Mouse (Mus musculus): ENCODE measurements around the gene Mrpl55. TPM values are rescaled to one million over a fixed set of nuclear protein-coding genes. Genes with fewer than 3 reads are reported as not detected.

Gene Mrpl55
- polyA plus RNA-seq, 1 experiment from 2014 or later: 104 TPM

DNA sequence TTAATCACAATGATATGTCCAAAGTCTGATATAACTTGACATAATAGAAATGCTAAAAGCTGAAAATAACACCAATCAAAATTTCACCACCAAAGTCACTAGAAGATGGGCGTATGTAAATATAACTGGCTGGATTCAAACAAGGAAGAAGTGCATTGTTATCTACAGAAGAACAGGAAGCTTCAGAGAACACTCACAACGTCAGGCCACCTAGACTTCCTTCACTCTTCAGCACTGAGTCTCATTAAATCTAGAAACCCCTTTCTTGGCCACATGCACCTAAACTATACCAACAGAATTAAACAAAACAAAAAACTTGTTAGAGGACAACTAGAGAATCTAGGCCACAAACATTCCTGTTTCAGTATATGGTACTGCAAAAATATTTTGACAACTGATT lies 22.2 kb downstream of the Mrpl55 start:
- ATAC-seq: no peak
- Histone ChIP-seq H3K27ac (ENCODE audit: low read length) (no peak overlapping the region), H3K4me1 (ENCODE audit: control insufficient read depth, insufficient read depth, low read length) (peaks cover 49% of the 10 kb centered on the region), H3K9me3 (ENCODE audit: control insufficient read depth, low read length) (no peaks in the 10 kb centered on the region), H3K4me2 (ENCODE audit: low read depth, low read length) (no peak overlapping the region), H3K9ac (ENCODE audit: low read depth, low read length) (no peak overlapping the region), H3K27me3 (replicated peaks; ENCODE audit: control insufficient read depth, insufficient read depth, low read length) (no peaks in the 10 kb centered on the region), H3K4me3 (ENCODE audit: low read length) (no peak overlapping the region), H3K36me3 (ENCODE audit: control insufficient read depth, insufficient read depth, low read length) (no peaks in the 10 kb centered on the region)
- WGBS: 44% methylated on average over 2 of the region's 2 CpGs

DNA sequence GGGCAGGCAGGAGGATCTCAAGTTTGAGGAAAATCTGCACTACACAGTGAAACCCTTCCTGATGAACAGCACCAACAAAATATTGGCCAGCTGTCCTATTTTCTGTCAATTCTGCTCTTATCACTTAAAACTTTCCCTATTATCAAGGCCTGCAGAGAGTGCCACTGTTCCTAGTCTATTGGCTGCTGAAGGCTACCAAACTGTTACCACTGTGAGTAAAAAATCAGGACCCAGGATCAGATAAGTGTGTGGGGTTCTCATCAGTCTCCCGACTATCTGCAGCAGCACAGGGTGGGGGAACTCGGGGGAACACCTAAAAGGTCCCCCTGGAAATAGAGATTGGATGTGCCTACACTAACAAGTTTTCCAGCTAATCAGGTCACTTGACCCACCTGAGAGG lies 22.9 kb downstream of the Mrpl55 start:
- Histone ChIP-seq H3K4me2 (ENCODE audit: low read depth, low read length) (peak overlapping the region; percentile 91; the same call in 1 of the 2 replicates), H3K4me3 (ENCODE audit: low read length) (no peak overlapping the region), H3K27ac (ENCODE audit: low read length) (no peak overlapping the region), H3K9me3 (ENCODE audit: control insufficient read depth, low read length) (no peaks in the 10 kb centered on the region), H3K36me3 (ENCODE audit: control insufficient read depth, insufficient read depth, low read length) (no peaks in the 10 kb centered on the region), H3K9ac (ENCODE audit: low read depth, low read length) (no peak overlapping the region), H3K4me1 (ENCODE audit: control insufficient read depth, insufficient read depth, low read length) (peaks cover 46% of the 10 kb centered on the region), H3K27me3 (replicated peaks; ENCODE audit: control insufficient read depth, insufficient read depth, low read length) (no peaks in the 10 kb centered on the region)
- ATAC-seq: no peak
- 55% methylated on average over 2 of the region's 2 CpGs for WGBS

DNA sequence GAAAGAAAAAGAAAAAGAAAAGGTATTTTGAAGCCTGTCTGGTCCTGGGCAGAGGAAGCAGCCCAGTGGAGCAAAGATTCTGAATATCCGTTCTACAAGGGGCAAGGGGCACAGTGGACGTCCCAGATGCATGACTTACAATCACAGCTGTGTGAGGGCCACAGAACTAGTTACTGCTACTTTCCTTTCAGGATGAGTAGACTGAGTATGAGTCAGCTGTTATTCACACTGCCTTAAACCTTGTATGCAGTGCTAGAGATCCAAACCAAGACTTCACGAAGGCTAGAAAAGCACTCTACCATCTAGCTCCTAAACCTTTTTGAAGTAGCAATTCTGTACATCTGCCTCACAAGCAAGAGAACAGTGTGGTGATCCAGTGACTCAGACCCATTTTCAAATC lies 24.0 kb downstream of the Mrpl55 start:
- no peak for ATAC-seq
- peak overlapping the region; percentile 91 for H3K4me2 ChIP-seq (ENCODE audit: low read depth, low read length)
- H3K4me1 ChIP-seq (ENCODE audit: control insufficient read depth, insufficient read depth, low read length): peaks cover 39% of the 10 kb centered on the region
- peak overlapping the region; percentile 77 for H3K4me3 ChIP-seq (ENCODE audit: low read length)
- WGBS: 37% methylated on average over 3 of the region's 3 CpGs
- H3K9ac ChIP-seq (ENCODE audit: low read depth, low read length): peak overlapping the region; percentile 100
- no peak overlapping the region for H3K27ac ChIP-seq (ENCODE audit: low read length)
- H3K36me3 ChIP-seq (ENCODE audit: control insufficient read depth, insufficient read depth, low read length): no peaks in the 10 kb centered on the region
- no peaks in the 10 kb centered on the region for H3K9me3 ChIP-seq (ENCODE audit: control insufficient read depth, low read length)
- H3K27me3 ChIP-seq (replicated peaks; ENCODE audit: control insufficient read depth, insufficient read depth, low read length): no peaks in the 10 kb centered on the region

DNA sequence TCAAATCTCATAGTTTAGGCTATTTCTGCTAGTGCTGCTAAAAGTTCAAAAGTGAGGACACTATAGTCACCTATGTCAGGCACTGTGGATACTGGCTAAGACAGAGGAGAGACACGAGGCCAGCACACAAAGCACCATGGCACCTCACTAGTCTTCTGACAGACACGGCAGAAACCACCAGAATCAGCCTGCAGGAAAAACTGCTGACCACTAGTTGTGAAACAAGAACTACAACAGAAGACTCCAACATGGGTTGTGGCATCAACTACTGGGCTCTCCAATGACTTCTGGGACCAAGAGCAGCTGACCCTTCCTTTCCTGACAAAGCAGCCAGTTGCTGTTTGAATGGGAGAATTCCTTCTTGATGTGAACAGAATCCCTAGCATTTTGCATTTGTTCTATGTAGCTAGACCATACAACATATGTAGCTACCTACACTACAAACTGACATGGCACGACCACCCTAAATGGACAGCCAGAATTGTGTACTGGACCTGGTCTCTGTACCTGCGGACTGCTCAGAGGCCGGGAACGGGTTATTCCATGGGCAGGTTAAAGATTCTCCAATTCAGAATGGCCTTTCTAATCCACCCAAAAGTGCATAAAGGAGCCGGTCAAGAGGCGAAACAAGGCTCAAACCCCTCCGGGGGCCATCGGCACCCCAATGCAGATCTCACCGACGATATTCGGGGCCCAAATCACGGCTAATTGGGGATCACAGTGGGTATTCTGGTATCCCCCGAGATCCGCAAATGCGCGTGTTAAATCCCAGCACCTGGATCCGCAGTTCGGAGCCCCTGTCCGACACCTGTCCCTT lies 24.7 kb downstream of the Mrpl55 start:
- Histone ChIP-seq H3K9me3 (ENCODE audit: control insufficient read depth, low read length) (no peaks in the 10 kb centered on the region), H3K27me3 (replicated peaks; ENCODE audit: control insufficient read depth, insufficient read depth, low read length) (no peaks in the 10 kb centered on the region), H3K27ac (ENCODE audit: low read length) (peak overlapping the region; percentile 99), H3K4me3 (ENCODE audit: low read length) (peak overlapping the region; percentile 77), H3K4me1 (ENCODE audit: control insufficient read depth, insufficient read depth, low read length) (peaks cover 39% of the 10 kb centered on the region), H3K4me2 (ENCODE audit: low read depth, low read length) (peak overlapping the region; percentile 91), H3K36me3 (ENCODE audit: control insufficient read depth, insufficient read depth, low read length) (no peaks in the 10 kb centered on the region), H3K9ac (ENCODE audit: low read depth, low read length) (peak overlapping the region; percentile 100)
- no peak for ATAC-seq
- WGBS: 3% methylated on average over 21 of the region's 21 CpGs

DNA sequence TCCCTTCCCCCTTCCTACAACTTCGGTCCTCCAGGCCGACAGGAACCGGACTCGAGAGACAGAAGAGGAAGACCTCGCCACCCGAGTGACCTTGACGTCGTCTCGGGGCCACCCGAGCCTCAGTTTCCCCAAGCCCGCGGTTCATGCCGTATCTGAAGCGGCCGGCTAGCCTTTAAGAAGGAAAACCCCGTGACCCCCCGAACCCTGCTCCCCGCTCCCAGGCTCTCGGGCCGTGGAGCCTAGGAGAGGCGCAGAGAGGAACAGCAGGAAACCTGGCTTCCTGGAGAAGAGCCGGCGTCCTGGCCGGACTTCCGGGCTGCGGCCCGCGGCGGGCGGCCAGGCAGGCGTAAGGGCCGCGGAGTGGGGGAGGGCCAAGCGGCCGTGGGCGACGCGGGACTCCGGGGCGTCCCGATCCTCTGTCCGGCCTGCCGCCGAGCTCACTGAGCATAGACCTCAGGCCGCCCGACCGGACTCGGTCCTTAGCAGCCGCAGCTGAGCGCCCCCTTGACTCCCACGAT lies 25.4 kb downstream of the Mrpl55 start:
- H3K4me1 ChIP-seq (ENCODE audit: control insufficient read depth, insufficient read depth, low read length): peaks cover 34% of the 10 kb centered on the region
- no peaks in the 10 kb centered on the region for H3K27me3 ChIP-seq (replicated peaks; ENCODE audit: control insufficient read depth, insufficient read depth, low read length)
- H3K9ac ChIP-seq (ENCODE audit: low read depth, low read length): peak overlapping the region; percentile 100
- WGBS: 1% methylated on average over 40 of the region's 51 CpGs
- peak overlapping the region; percentile 99 for H3K27ac ChIP-seq (ENCODE audit: low read length)
- no peaks in the 10 kb centered on the region for H3K36me3 ChIP-seq (ENCODE audit: control insufficient read depth, insufficient read depth, low read length)
- no peaks in the 10 kb centered on the region for H3K9me3 ChIP-seq (ENCODE audit: control insufficient read depth, low read length)
- peak overlapping the region; percentile 91 for H3K4me2 ChIP-seq (ENCODE audit: low read depth, low read length)
- peak; percentile 76 for ATAC-seq
- H3K4me3 ChIP-seq (ENCODE audit: low read length): peak overlapping the region; percentile 77

DNA sequence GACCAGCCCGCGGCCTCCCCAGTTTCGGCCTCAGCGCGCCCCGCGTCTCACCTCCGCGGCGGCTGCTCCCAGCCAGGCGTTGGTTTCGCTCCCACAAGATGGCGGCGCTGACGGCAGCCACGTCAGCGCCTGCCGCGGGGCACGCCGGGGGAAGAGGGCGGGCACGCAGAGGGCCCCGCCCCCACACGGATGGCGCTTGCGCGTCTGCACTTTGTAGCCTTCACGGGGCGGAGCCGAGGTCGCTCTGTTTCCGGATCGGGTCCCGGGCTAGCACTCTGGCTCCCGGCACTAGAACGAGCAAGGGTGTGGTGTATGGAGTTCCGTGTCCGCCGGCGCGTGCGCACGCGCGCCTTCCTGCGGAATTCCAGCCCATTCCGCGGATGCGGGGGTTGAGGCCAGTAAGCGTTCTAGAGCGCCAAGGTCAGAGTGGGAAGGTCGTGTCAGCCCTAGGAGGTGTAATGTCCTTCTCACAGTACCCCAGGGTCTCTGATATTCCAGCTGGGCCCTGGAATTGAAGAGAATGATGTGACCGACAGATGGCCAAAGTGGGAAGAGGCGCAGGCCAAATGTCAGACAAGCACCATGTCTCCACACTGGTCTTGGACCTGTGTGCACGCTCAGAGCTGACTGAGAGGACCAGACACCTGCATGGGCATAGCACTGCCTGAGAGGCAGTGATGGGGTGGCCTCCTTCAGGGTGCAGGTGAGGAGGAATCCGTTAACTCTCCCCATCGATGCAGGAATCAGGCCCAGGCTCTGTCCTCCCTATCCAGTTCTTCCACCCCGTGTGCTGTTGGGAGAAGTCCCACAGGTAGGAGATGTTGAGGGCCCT lies 26.1 kb downstream of the Mrpl55 start, which contains the start of gene Arf1:
TSS of gene Arf1 (minus strand) at position 149 of the 832 bp plus-strand sequence.
- no peaks in the 10 kb centered on the region for H3K36me3 ChIP-seq (ENCODE audit: control insufficient read depth, insufficient read depth, low read length)
- peak within 1 kb of the TSS; percentile 77 for H3K4me3 ChIP-seq (ENCODE audit: low read length)
- peak within 1 kb of the TSS; percentile 99 for H3K27ac ChIP-seq (ENCODE audit: low read length)
- 4% methylated on average over 59 of the region's 59 CpGs for WGBS
- peak within 1 kb of the TSS; percentile 91 for H3K4me2 ChIP-seq (ENCODE audit: low read depth, low read length)
- no peaks in the 10 kb centered on the region for H3K9me3 ChIP-seq (ENCODE audit: control insufficient read depth, low read length)
- peaks cover 30% of the 10 kb centered on the region for H3K4me1 ChIP-seq (ENCODE audit: control insufficient read depth, insufficient read depth, low read length)
- H3K27me3 ChIP-seq (replicated peaks; ENCODE audit: control insufficient read depth, insufficient read depth, low read length): no peaks in the 10 kb centered on the region
- peak; percentile 98 for ATAC-seq
- peak within 1 kb of the TSS; percentile 100 for H3K9ac ChIP-seq (ENCODE audit: low read depth, low read length)

DNA sequence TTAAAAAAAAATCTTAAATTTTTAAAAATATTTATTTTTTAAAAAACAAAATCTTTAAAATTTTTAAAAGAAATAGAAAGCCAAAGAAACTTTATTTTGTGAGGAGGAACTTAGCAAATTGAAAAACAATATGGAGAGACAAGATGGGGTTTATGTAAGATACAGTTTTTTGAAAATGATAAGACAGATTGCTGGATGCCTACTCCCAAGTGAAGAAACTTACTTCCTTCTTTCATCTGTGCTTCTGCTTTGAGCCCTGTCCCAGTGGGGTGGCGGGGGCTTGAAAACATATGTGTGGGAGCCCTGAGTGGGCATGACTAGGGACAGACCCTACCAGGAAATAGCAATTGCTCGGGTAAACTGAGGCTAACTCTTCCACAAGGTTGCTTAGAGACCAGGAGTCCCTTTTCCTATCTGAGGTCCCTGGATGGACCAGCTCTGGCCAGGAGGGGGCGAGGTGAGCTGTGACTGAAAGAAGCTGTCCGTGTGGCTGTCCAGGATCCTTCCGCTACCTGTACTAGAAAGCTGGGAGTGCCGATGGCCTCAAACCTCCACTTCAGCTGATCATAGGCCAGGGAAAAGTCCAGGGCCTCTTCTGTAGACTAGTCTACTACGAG lies 28.0 kb downstream of the Mrpl55 start:
- Histone ChIP-seq H3K4me1 (ENCODE audit: control insufficient read depth, insufficient read depth, low read length) (peaks cover 14% of the 10 kb centered on the region), H3K27me3 (replicated peaks; ENCODE audit: control insufficient read depth, insufficient read depth, low read length) (no peaks in the 10 kb centered on the region), H3K4me3 (ENCODE audit: low read length) (no peak overlapping the region), H3K27ac (ENCODE audit: low read length) (0 out of 2 replicates have a peak overlapping the region, but pooled peaks have one; percentile 18), H3K9ac (ENCODE audit: low read depth, low read length) (peak overlapping the region; percentile 19; the same call in 1 of the 2 replicates), H3K36me3 (ENCODE audit: control insufficient read depth, insufficient read depth, low read length) (no peaks in the 10 kb centered on the region), H3K9me3 (ENCODE audit: control insufficient read depth, low read length) (no peaks in the 10 kb centered on the region), H3K4me2 (ENCODE audit: low read depth, low read length) (peak overlapping the region; percentile 27)
- ATAC-seq: no peak
- 10% methylated on average over 7 of the region's 7 CpGs for WGBS

DNA sequence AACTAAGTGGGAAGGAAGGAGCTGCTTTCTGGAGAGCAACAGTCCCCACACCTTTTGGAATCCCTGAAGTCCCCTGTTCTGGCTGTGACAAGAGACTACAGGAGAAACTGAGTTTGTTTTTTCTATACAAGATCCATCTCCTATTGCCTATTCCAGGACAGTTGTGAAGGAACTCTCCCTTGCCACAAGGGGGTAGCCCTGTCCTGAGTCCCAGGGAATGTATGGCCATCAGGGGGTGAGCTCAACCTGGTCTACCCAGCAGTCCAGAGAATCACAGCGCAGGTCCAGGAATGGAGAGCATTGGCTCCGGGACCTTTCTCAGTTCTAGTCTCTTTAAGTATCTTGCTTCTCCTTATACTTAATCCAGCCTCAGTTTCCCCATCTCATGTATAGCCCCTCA lies 30.5 kb downstream of the Mrpl55 start:
- Histone ChIP-seq H3K27me3 (replicated peaks; ENCODE audit: control insufficient read depth, insufficient read depth, low read length) (no peaks in the 10 kb centered on the region), H3K9me3 (ENCODE audit: control insufficient read depth, low read length) (no peaks in the 10 kb centered on the region), H3K9ac (ENCODE audit: low read depth, low read length) (no peak overlapping the region), H3K4me1 (ENCODE audit: control insufficient read depth, insufficient read depth, low read length) (peaks cover 7% of the 10 kb centered on the region), H3K4me3 (ENCODE audit: low read length) (no peak overlapping the region), H3K4me2 (ENCODE audit: low read depth, low read length) (no peak overlapping the region), H3K36me3 (ENCODE audit: control insufficient read depth, insufficient read depth, low read length) (no peaks in the 10 kb centered on the region), H3K27ac (ENCODE audit: low read length) (no peak overlapping the region)
- ATAC-seq: no peak
- 66% methylated on average over 2 of the region's 2 CpGs for WGBS

All from intestine, embryonic 16.5 days (tissue).